Mouse (Mus musculus) C2C12 (cell line): Measurements from ENCODE around the gene Nkd2.

Experiments
- CTCF ChIP-seq: IDR thresholded peaks from one replicate; pipeline ENCODE4 v1.5.1; 2011; ENCODE audit not compliant: control insufficient read depth, insufficient read depth, insufficient read length
- MAX ChIP-seq: IDR thresholded peaks from one replicate; pipeline ENCODE4 v1.6.1; 2011; ENCODE audit warnings: mild to moderate bottlenecking, control low read depth
- MYOG ChIP-seq: IDR thresholded peaks from one replicate; pipeline ENCODE4 v1.6.1; 2011; ENCODE audit not compliant: control insufficient read depth, insufficient read length; ENCODE audit errors: extremely low read depth

GRCm38 (mm10) chr13:73812936-73813335 is 34.5 kb downstream of the Nkd2 start:
- TF ChIP-seq CTCF (no peak), MYOG (no peak), MAX (no peak)
